Mouse (Mus musculus) heart, postnatal 0 days (tissue): ENCODE results near the gene Camk1. TPM values are rescaled to one million over a fixed set of nuclear protein-coding genes. Genes with fewer than 3 reads are reported as not detected.

Experiments used
- ATAC-seq: fragments of 200-750 bp; cut with Nextera tagmentation; 2 replicates; pipeline ENCODE4 v1.8.0; 2017; ENCODE audit warnings: low read depth, moderate number of reproducible peaks, moderate library complexity; ENCODE audit not compliant: insufficient read depth
- DNase-seq: peaks from one replicate; pipeline ENCODE4 v3.0.0-alpha.2; 2016; ENCODE audit warnings: low spot score
- H3K27ac ChIP-seq: fragments of 300-500 bp; sonication (generic); 2 replicates; pipeline ENCODE4 v1.5.1; 2014; ENCODE audit warnings: low read depth, mild to moderate bottlenecking
- H3K27me3 ChIP-seq: fragments of 300-500 bp; sonication (generic); 2 replicates; pipeline ENCODE4 v1.6.1; 2014; ENCODE audit warnings: low read length, mixed read lengths; ENCODE audit not compliant: control insufficient read depth, insufficient read depth
- H3K36me3 ChIP-seq: fragments of 300-500 bp; sonication (generic); replicated peaks from 2 replicates; pipeline ENCODE4 v1.6.1; 2014; ENCODE audit warnings: low read length, mixed read lengths; ENCODE audit not compliant: control insufficient read depth, insufficient read depth
- H3K4me1 ChIP-seq: fragments of 300-500 bp; sonication (generic); 2 replicates; pipeline ENCODE4 v1.6.1; 2014; ENCODE audit warnings: antibody characterized with exemption; ENCODE audit not compliant: control insufficient read depth, insufficient read depth
- H3K4me2 ChIP-seq: fragments of 300-500 bp; sonication (generic); 2 replicates; pipeline ENCODE4 v1.6.1; 2014; ENCODE audit warnings: low read depth, mild to moderate bottlenecking, low read length, moderate library complexity
- H3K4me3 ChIP-seq: fragments of 300-500 bp; sonication (generic); 2 replicates; pipeline ENCODE4 v1.5.1; 2014; ENCODE audit warnings: low read depth, low read length
- H3K9ac ChIP-seq: fragments of 300-500 bp; sonication (generic); replicated peaks from 2 replicates; pipeline ENCODE4 v1.6.1; 2014; ENCODE audit warnings: low read depth, low read length, mixed read lengths
- H3K9me3 ChIP-seq: fragments of 300-500 bp; sonication (generic); replicated peaks from 2 replicates; pipeline ENCODE4 v1.6.1; 2016; ENCODE audit warnings: low read length; ENCODE audit not compliant: control insufficient read depth
- CTCF ChIP-seq: IDR thresholded peaks from 2 replicates; pipeline ENCODE4 v1.5.1; 2016; ENCODE audit warnings: antibody characterized with exemption, control low read depth, low read depth
- EP300 ChIP-seq: IDR thresholded peaks from 2 replicates; pipeline ENCODE4 v1.6.1; 2016; ENCODE audit warnings: antibody characterized with exemption, low read depth
- WGBS: fragments of 180-500 bp; shearing (Covaris S2); extraction: QIAGEN DNeasy Blood & Tissue Kit; methylation state at CpG from one replicate; pipeline ENCODE4 v1.1.7; 2014; 5-methylcytosine and 5-hydroxymethylcytosine counted together
- polyA plus RNA-seq: library from polyadenylated mRNA; unstranded; fragments of >200 nt; fragmentation: Nextera tagmentation; extraction: Ambion mirVana; gene quantifications from 2 replicates; pipeline ENCODE4 v1.2.1, GENCODE M21; 2015
- total RNA-seq: library from RNA; depleted of rRNA; stranded (reverse); fragments of >200 nt; gene quantifications from 2 replicates; pipeline ENCODE4 v1.2.3, GENCODE M21; 2014; ENCODE audit warnings: low replicate concordance

Gene Camk1
- total and polyA plus RNA-seq, 2 experiments from 2014 or later, result 94.5 to 105 TPM

GRCm38 (mm10) chr6:113326533-113327315 lies 17.1 kb downstream of the Camk1 start, which contains the start of gene Ogg1:
TSS of gene Ogg1 (plus strand) at chr6:113326972.
- peaks cover 37% of the 10 kb centered on the region for H3K36me3 ChIP-seq

GRCm38 (mm10) chr6:113315972-113316371 lies 27.8 kb downstream of the Camk1 start:
- Histone ChIP-seq H3K4me1 (peaks cover 20% of the 10 kb centered on the region), H3K4me3 (no peak overlapping the region), H3K9me3 (no peaks in the 10 kb centered on the region), H3K27ac (no peak overlapping the region), H3K4me2 (no peak overlapping the region), H3K9ac (no peak overlapping the region), H3K27me3 (no peaks in the 10 kb centered on the region), H3K36me3 (peaks cover 85% of the 10 kb centered on the region)
- DNase-seq (no peak), ATAC-seq (no peak)
- WGBS, result 90% methylated on average over 3 of the region's 3 CpGs
- TF ChIP-seq EP300, result no peak
- no peak for TF ChIP-seq CTCF

More at GRCm38 (mm10) chr6:113326533-113327315, 17.1 kb downstream of the Camk1 start, which contains the start of gene Ogg1:
- H3K4me3 ChIP-seq, result peak within 1 kb of the TSS; percentile 55
- TF ChIP-seq EP300 (no peak), CTCF (no peak)
- H3K4me1 ChIP-seq, result peaks cover 18% of the 10 kb centered on the region; the same call in 1 of the 2 replicates
- H3K9me3 ChIP-seq, result no peaks in the 10 kb centered on the region
- H3K4me2 ChIP-seq, result peak within 1 kb of the TSS; percentile 88
- peak within 1 kb of the TSS; percentile 87 for H3K27ac ChIP-seq
- no peaks in the 10 kb centered on the region for H3K27me3 ChIP-seq
- DNase-seq, result peak; percentile 100
- H3K9ac ChIP-seq, result peak within 1 kb of the TSS; percentile 74
- WGBS, result under 1% methylated on average over 51 of the region's 52 CpGs
- ATAC-seq, result peak; percentile 97

DNA sequence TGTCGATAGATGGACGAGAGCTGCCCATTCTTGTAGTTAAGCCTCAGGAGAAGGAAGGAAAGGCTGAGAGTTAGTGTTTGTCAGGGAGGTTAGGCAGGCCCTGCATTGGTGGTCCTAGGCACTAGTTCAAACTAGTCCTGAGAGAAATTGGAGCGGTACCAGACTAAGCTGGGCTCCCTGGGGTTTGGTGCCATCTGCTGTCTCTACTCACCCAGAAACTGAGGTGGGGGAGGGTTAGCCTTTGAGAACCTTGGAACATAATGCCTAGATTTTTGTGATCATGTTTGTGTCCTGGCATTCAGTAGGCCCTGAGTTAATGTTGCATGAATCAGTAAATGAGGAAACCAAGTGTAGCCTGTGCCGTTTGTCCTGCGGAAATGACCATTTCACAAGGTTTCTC lies 35.6 kb downstream of the Camk1 start:
- no peak for DNase-seq
- H3K4me2 ChIP-seq, result peak overlapping the region; percentile 91
- no peak for ATAC-seq

GRCm38 (mm10) chr6:113307481-113308121 lies 36.2 kb downstream of the Camk1 start:
- Histone ChIP-seq H3K4me3 (peak overlapping the region; percentile 79), H3K9ac (peak overlapping the region; percentile 97), H3K36me3 (peaks cover 26% of the 10 kb centered on the region), H3K27me3 (no peaks in the 10 kb centered on the region), H3K27ac (peak overlapping the region; percentile 99), H3K4me2 (peak overlapping the region; percentile 91), H3K4me1 (peaks cover 14% of the 10 kb centered on the region), H3K9me3 (no peaks in the 10 kb centered on the region)
- DNase-seq (peak; percentile 10), ATAC-seq (no peak)
- TF ChIP-seq CTCF (no peak), EP300 (no peak)
- WGBS, result 0% methylated on average over 34 of the region's 34 CpGs

More for the DNA sequence above, 35.6 kb downstream of the Camk1 start:
- TF ChIP-seq EP300 (no peak), CTCF (peak; percentile 38)
- Histone ChIP-seq H3K9ac (peak overlapping the region; percentile 97), H3K36me3 (peaks cover 29% of the 10 kb centered on the region), H3K4me1 (peaks cover 19% of the 10 kb centered on the region), H3K9me3 (no peaks in the 10 kb centered on the region), H3K27me3 (no peaks in the 10 kb centered on the region), H3K4me3 (peak overlapping the region; percentile 79), H3K27ac (peak overlapping the region; percentile 99)
- 24% methylated on average over 5 of the region's 5 CpGs for WGBS

- Histone ChIP-seq H3K9me3 (no peaks in the 10 kb centered on the region), H3K4me1 (peaks cover 10% of the 10 kb centered on the region), H3K4me3 (peak within 1 kb of the TSS; percentile 79), H3K9ac (peak within 1 kb of the TSS; percentile 97), H3K4me2 (peak within 1 kb of the TSS; percentile 91), H3K36me3 (peaks cover 20% of the 10 kb centered on the region), H3K27me3 (no peaks in the 10 kb centered on the region), H3K27ac (peak within 1 kb of the TSS; percentile 99)
- DNase-seq, result peak; percentile 51
- TF ChIP-seq EP300 (peak; percentile 49; the same call in 1 of the 2 replicates), CTCF (no peak)
- ATAC-seq, result peak; percentile 29; the same call in 1 of the 2 replicates
- 0% methylated on average over 31 of the region's 32 CpGs for WGBS
Observed at GRCm38 (mm10) chr6:113306986-113307349, 36.8 kb downstream of the Camk1 start, which contains the start of gene Brpf1. TSS of gene Brpf1 (plus strand) at chr6:113307137.
